Mouse (Mus musculus) kidney, embryonic 14.5 days (tissue): Measurements from ENCODE around the gene Cers1. TPM values are rescaled to one million over a fixed set of nuclear protein-coding genes. Genes with fewer than 3 reads are reported as not detected.

Experiments used
- ATAC-seq: fragments of 200-750 bp; cut with Nextera tagmentation; 2 replicates; pipeline ENCODE4 v1.8.0; 2017; ENCODE audit warnings: moderate number of reproducible peaks, mild to moderate bottlenecking, moderate TSS enrichment, moderate library complexity; ENCODE audit not compliant: low FRiP score, low TSS enrichment
- H3K27ac ChIP-seq: fragments of 300-500 bp; sonication (generic); 2 replicates; pipeline ENCODE4 v1.5.1; 2014; ENCODE audit warnings: low read depth, mild to moderate bottlenecking, low read length, moderate library complexity, mixed read lengths
- H3K27me3 ChIP-seq: fragments of 300-500 bp; sonication (generic); 2 replicates; pipeline ENCODE4 v1.6.1; 2014; ENCODE audit warnings: mild to moderate bottlenecking, low read length; ENCODE audit not compliant: control insufficient read depth, insufficient read depth
- H3K36me3 ChIP-seq: fragments of 300-500 bp; sonication (generic); 2 replicates; pipeline ENCODE4 v1.6.1; 2014; ENCODE audit warnings: low read length, mixed read lengths; ENCODE audit not compliant: control insufficient read depth, insufficient read depth
- H3K4me1 ChIP-seq: fragments of 300-500 bp; sonication (generic); 2 replicates; pipeline ENCODE4 v1.6.1; 2014; ENCODE audit warnings: low read length, mixed read lengths; ENCODE audit not compliant: control insufficient read depth, insufficient read depth
- H3K4me2 ChIP-seq: fragments of 300-500 bp; sonication (generic); replicated peaks from 2 replicates; pipeline ENCODE4 v1.6.1; 2014; ENCODE audit warnings: low read depth, mild to moderate bottlenecking, low read length
- H3K4me3 ChIP-seq: fragments of 300-500 bp; sonication (generic); 2 replicates; pipeline ENCODE4 v1.5.1; 2014; ENCODE audit warnings: mild to moderate bottlenecking, low read length
- H3K9ac ChIP-seq: fragments of 300-500 bp; sonication (generic); 2 replicates; pipeline ENCODE4 v1.6.1; 2014; ENCODE audit warnings: low read depth, mild to moderate bottlenecking, low read length, moderate library complexity
- H3K9me3 ChIP-seq: fragments of 300-500 bp; sonication (generic); 2 replicates; pipeline ENCODE4 v1.6.1; 2016; ENCODE audit warnings: low read length; ENCODE audit not compliant: control insufficient read depth
- WGBS: fragments of 180-500 bp; shearing (Covaris S2); extraction: QIAGEN DNeasy Blood & Tissue Kit; methylation state at CpG from one replicate; pipeline ENCODE4 v1.1.7; 2014; 5-methylcytosine and 5-hydroxymethylcytosine counted together
- polyA plus RNA-seq: library from polyadenylated mRNA; unstranded; fragments of >200 nt; fragmentation: Nextera tagmentation; extraction: Ambion mirVana; gene quantifications from 2 replicates; pipeline ENCODE4 v1.2.1, GENCODE M21; 2014

Cers1 gene
- polyA plus RNA-seq, 1 experiment from 2014 or later = 2.6 TPM

DNA sequence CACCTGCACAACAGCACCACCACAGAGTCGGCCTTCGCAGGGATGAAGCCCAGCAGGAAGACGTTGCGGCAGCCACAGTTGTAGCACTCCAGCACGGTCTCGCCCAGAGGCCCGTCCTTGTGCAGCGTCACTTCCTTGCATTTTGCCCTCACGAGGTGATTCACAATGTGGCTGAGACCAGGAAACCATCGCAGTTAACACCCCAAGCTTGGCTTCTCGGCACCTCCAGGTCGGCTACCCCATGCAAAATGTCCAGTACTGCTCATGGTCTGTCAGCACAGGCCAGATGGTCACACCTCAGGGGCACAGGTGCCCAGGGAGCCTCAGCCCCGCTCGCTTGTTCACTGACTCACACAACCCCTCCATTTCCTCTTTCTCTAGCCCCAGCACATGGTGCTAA is 26.4 kb downstream of the Cers1 start:
- Histone ChIP-seq H3K4me3 (no peak overlapping the region), H3K9me3 (no peaks in the 10 kb centered on the region), H3K36me3 (peaks cover 82% of the 10 kb centered on the region), H3K27ac (no peak overlapping the region), H3K27me3 (no peaks in the 10 kb centered on the region), H3K4me1 (no peaks in the 10 kb centered on the region), H3K9ac (no peak overlapping the region), H3K4me2 (no peak overlapping the region)
- 92% methylated on average over 14 of the region's 14 CpGs for WGBS
- ATAC-seq = no peak

DNA sequence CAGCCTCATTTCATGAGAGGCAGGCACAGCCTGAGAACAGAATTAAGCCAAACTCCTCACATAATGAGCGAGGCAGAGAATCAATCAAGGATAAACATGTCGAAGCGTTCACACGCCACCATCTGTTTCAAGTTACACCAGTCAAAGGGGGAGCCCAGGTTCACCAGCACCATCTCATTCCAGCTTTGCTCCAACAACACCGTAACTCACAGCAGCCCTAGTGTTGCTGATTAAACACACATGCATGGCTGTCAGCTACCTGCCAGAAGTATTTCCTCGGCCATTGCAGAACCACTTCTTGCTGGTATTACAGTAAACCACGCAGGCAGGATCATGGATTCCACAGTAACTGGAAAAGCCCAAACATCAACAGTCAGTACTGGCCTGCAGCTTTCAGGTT is 27.5 kb downstream of the Cers1 start:
- no peak overlapping the region for H3K4me3 ChIP-seq
- H3K4me2 ChIP-seq = no peak overlapping the region
- no peak overlapping the region for H3K27ac ChIP-seq
- no peak for ATAC-seq
- H3K9me3 ChIP-seq = no peaks in the 10 kb centered on the region
- H3K27me3 ChIP-seq = no peaks in the 10 kb centered on the region
- H3K36me3 ChIP-seq = peaks cover 73% of the 10 kb centered on the region
- WGBS = 63% methylated on average over 7 of the region's 7 CpGs
- no peaks in the 10 kb centered on the region for H3K4me1 ChIP-seq
- no peak overlapping the region for H3K9ac ChIP-seq

- peaks cover 73% of the 10 kb centered on the region for H3K36me3 ChIP-seq
- ATAC-seq = no peak
- no peak overlapping the region for H3K4me3 ChIP-seq
- H3K27ac ChIP-seq = no peak overlapping the region
- no peak overlapping the region for H3K4me2 ChIP-seq
- 49% methylated on average over 6 of the region's 6 CpGs for WGBS
- no peaks in the 10 kb centered on the region for H3K27me3 ChIP-seq
- H3K9me3 ChIP-seq = no peaks in the 10 kb centered on the region
- H3K4me1 ChIP-seq = no peaks in the 10 kb centered on the region
- H3K9ac ChIP-seq = no peak overlapping the region
Measured at GRCm38 (mm10) chr8:70343696-70344095, 28.1 kb downstream of the Cers1 start.

DNA sequence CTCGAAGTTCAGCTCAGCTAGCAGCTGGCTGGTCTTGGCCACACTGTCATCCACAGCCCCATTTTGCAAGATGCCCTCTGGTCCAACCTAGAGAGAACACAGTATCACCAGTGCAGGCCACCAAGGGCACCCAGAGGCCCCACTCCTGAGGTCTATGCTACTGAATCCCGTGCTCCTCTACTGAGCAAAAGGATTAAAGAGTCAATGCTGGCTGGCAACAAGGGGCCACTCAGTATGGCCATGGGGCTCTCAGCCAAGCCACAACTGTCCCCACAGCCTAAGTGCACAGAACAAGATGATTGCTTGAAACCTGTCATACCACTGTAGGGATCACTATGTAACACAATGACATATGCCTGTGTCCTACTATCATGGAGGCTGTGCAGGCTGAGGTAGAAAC is 28.7 kb downstream of the Cers1 start:
- WGBS = 90% methylated on average over 2 of the region's 2 CpGs
- peaks cover 73% of the 10 kb centered on the region for H3K36me3 ChIP-seq
- no peak for ATAC-seq

DNA sequence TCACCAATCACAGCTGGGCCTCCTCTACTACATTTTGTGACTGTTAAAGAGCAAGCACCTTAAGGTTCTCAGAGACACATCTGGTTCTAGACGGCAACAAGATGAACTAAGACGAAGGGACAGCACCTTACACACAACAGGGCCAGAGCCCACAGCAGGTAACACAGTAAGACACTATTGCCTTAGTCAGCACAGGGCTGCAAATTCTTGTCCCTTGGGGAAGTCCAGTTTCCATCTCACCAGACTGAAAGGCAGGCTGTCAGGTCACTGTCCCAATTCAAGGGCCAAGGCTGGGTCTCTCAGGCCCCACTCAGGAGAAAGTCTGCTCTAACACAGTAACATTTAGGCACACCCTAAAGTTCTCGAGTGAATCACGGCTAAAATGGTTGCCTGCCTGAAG is 31.9 kb downstream of the Cers1 start:
- Histone ChIP-seq H3K4me3 (no peak overlapping the region), H3K9ac (no peak overlapping the region), H3K4me1 (peaks cover 25% of the 10 kb centered on the region), H3K9me3 (no peaks in the 10 kb centered on the region), H3K4me2 (no peak overlapping the region), H3K27me3 (no peaks in the 10 kb centered on the region), H3K27ac (no peak overlapping the region), H3K36me3 (peaks cover 53% of the 10 kb centered on the region)
- no peak for ATAC-seq
- 81% methylated on average over 4 of the region's 4 CpGs for WGBS

More for the DNA sequence above, 28.7 kb downstream of the Cers1 start:
- no peak overlapping the region for H3K9ac ChIP-seq
- no peak overlapping the region for H3K4me3 ChIP-seq
- H3K27me3 ChIP-seq = no peaks in the 10 kb centered on the region
- H3K27ac ChIP-seq = no peak overlapping the region
- H3K4me2 ChIP-seq = no peak overlapping the region
- no peaks in the 10 kb centered on the region for H3K9me3 ChIP-seq
- no peaks in the 10 kb centered on the region for H3K4me1 ChIP-seq

DNA sequence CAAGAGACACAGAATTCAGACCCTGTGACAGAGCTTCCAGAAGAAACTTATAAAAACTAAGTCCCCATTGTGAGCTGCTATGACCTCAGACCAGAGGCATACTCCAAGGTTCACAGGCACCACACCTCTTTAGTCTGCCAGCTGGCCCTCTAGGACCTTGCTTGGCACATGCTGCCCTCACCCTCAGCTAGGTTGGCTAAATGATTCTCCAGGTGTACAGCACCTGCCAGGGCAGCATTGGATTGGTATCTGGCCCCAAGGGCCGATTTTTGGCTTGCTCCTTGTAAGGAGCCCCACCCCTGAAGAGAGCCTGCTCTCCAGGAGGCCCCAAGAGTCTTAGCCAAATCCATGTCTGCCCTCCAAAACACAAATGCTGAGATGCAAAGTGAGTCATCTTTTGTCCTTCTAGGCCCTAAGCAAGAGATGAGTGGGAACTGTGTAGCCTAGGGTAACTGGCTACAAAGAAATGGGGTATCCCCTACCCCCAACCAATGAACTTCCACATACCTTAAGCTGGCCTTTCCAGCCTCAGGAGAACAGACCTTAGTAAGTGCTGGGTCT is 32.4 kb downstream of the Cers1 start:
- Histone ChIP-seq H3K4me2 (no peak overlapping the region), H3K9ac (no peak overlapping the region), H3K9me3 (no peaks in the 10 kb centered on the region), H3K4me1 (peaks cover 25% of the 10 kb centered on the region), H3K4me3 (no peak overlapping the region), H3K27me3 (no peaks in the 10 kb centered on the region), H3K36me3 (peaks cover 48% of the 10 kb centered on the region), H3K27ac (no peak overlapping the region)
- WGBS = 64% methylated on average over 1 of the region's 1 CpGs
- no peak for ATAC-seq

- H3K4me1 ChIP-seq = peaks cover 32% of the 10 kb centered on the region
- H3K27ac ChIP-seq = no peak overlapping the region
- H3K4me3 ChIP-seq = peak overlapping the region; percentile 96
- no peak for ATAC-seq
- 47% methylated on average over 15 of the region's 15 CpGs for WGBS
- peak overlapping the region; percentile 98 for H3K4me2 ChIP-seq
- H3K36me3 ChIP-seq = peaks cover 29% of the 10 kb centered on the region
- H3K9ac ChIP-seq = peak overlapping the region; percentile 99
- no peaks in the 10 kb centered on the region for H3K9me3 ChIP-seq
- no peaks in the 10 kb centered on the region for H3K27me3 ChIP-seq
Measured at GRCm38 (mm10) chr8:70351035-70351999, 35.7 kb downstream of the Cers1 start.

- no peak for ATAC-seq
- Histone ChIP-seq H3K9me3 (no peaks in the 10 kb centered on the region), H3K27ac (0 out of 2 replicates have a peak overlapping the region, but pooled peaks have one; percentile 78), H3K27me3 (no peaks in the 10 kb centered on the region), H3K4me3 (peak overlapping the region; percentile 96), H3K4me1 (peaks cover 32% of the 10 kb centered on the region), H3K36me3 (peaks cover 24% of the 10 kb centered on the region), H3K4me2 (peak overlapping the region; percentile 98), H3K9ac (peak overlapping the region; percentile 99)
- WGBS = 20% methylated on average over 3 of the region's 3 CpGs
Measured at GRCm38 (mm10) chr8:70352000-70352384, 36.4 kb downstream of the Cers1 start.

GRCm38 (mm10) chr8:70352657-70353151 is 37.1 kb downstream of the Cers1 start:
- peak; percentile 37 for ATAC-seq
- Histone ChIP-seq H3K27me3 (no peaks in the 10 kb centered on the region), H3K36me3 (peaks cover 24% of the 10 kb centered on the region), H3K9me3 (no peaks in the 10 kb centered on the region), H3K27ac (peak overlapping the region; percentile 78), H3K4me1 (peaks cover 32% of the 10 kb centered on the region), H3K9ac (peak overlapping the region; percentile 99), H3K4me2 (peak overlapping the region; percentile 98), H3K4me3 (peak overlapping the region; percentile 96)
- under 1% methylated on average over 63 of the region's 64 CpGs for WGBS
